ENCODE assay signal across 11 mouse cellular contexts in the genomic region with DNA sequence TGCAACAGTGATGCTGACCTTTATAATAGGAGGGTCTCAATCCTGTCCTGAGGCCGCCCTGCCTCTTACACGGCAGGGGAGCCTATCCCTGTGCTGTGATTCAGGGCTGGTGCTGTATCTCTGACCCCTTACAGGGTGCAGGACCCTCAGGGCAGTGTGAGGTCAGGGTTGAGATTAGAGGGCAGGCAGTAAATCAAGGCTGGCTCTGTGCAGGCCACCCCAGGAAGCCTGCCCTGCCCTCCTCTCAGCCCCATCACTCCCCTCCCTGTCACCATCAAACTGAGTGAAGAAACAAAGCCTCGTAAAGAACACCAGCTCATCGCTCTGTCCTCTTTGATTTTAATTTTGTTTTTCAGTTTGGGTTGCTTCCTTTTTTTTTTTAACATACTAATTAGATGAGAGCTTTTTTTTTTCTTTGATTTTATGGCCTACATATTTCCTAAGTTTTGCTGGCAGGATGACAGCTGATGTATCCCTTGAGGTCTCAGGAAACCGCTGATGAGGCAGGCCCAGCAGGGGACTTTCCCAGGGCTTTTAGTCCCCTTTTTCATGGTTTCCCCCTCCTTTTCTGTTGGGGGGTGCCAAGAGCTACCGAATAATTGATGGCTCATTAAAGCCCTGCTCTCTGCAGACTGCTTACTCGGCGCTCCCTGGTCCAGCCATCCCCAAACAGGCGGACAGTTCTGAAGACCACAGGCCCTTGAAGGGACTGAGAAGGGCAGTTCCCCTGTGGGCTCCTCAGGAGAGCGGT. TPM values are rescaled to one million over a fixed set of nuclear protein-coding genes. Genes with fewer than 3 reads are reported as not detected.
DNase-seq lines count a peak whose midpoint lies in the region; ATAC-seq and TF ChIP-seq lines count a peak whose summit lies in the region.
"Had no signal": no experiment of that assay in that cellular context is flagged by ENCODE, and none has a peak within 500 bp of the region (broad histone marks: within the 10 kb centered on the region; RNA-seq: fewer than 3 reads in every experiment).

No protein-coding gene starts in this region.

- ATAC-seq in forebrain, embryonic 15.5 days (replicated peaks): no peak
- peak; percentile 58 for ATAC-seq in neural tube, embryonic 11.5 days (ENCODE audit: insufficient read depth, low FRiP score, low TSS enrichment)
- no peak for ATAC-seq in lung, postnatal 0 days
- ATAC-seq: Patski had no signal

- H3K9ac ChIP-seq in forebrain, embryonic 15.5 days (replicated peaks): no peak overlapping the region
- no peak overlapping the region for H3K9ac ChIP-seq in neural tube, embryonic 11.5 days (ENCODE audit: low read length)
- H3K9ac ChIP-seq in lung, postnatal 0 days (replicated peaks; ENCODE audit: low read depth): no peak overlapping the region

- 23% methylated on average over 10 of the region's 10 CpGs for WGBS in forebrain, embryonic 15.5 days
- 8% methylated on average over 10 of the region's 10 CpGs for WGBS in neural tube, embryonic 11.5 days
- 54% methylated on average over 10 of the region's 10 CpGs for WGBS in lung, postnatal 0 days

- H3K27me3 ChIP-seq in forebrain, embryonic 15.5 days: no peaks in the 10 kb centered on the region
- no peaks in the 10 kb centered on the region for H3K27me3 ChIP-seq in neural tube, embryonic 11.5 days (ENCODE audit: control insufficient read depth, insufficient read depth, low read length)
- H3K27me3 ChIP-seq in lung, postnatal 0 days (replicated peaks; ENCODE audit: insufficient read depth, low read length): no peaks in the 10 kb centered on the region
- H3K27me3 ChIP-seq: Patski had no signal

- peak overlapping the region; percentile 64 for H3K27ac ChIP-seq in forebrain, embryonic 15.5 days (replicated peaks)
- peak overlapping the region; percentile 47 for H3K27ac ChIP-seq in neural tube, embryonic 11.5 days (ENCODE audit: low read depth, low read length)
- no peak overlapping the region for H3K27ac ChIP-seq in lung, postnatal 0 days (ENCODE audit: low read length)
- H3K27ac ChIP-seq: macrophage had no signal

- peaks cover 13% of the 10 kb centered on the region for H3K36me3 ChIP-seq in forebrain, embryonic 15.5 days
- H3K36me3 ChIP-seq in neural tube, embryonic 11.5 days (ENCODE audit: control insufficient read depth, insufficient read depth, low read length): no peaks in the 10 kb centered on the region; the same call in 1 of the 2 replicates
- H3K36me3 ChIP-seq in lung, postnatal 0 days (ENCODE audit: insufficient read depth, low read length): no peaks in the 10 kb centered on the region; the same call in 1 of the 2 replicates

- no peak overlapping the region for H3K4me2 ChIP-seq in forebrain, embryonic 15.5 days (replicated peaks)
- H3K4me2 ChIP-seq in neural tube, embryonic 11.5 days (ENCODE audit: low read depth): no peak overlapping the region
- H3K4me2 ChIP-seq in lung, postnatal 0 days (replicated peaks; ENCODE audit: low read depth, low read length): no peak overlapping the region

- TF ChIP-seq EP300 in lung, postnatal 0 days (IDR thresholded peaks at IDR 0.05): no peak

- no peak overlapping the region for H3K4me3 ChIP-seq in forebrain, embryonic 15.5 days
- H3K4me3 ChIP-seq in neural tube, embryonic 11.5 days (ENCODE audit: low read depth, low read length): no peak overlapping the region
- no peak overlapping the region for H3K4me3 ChIP-seq in lung, postnatal 0 days (ENCODE audit: low read depth, low read length)

- H3K4me1 ChIP-seq in forebrain, embryonic 15.5 days: peaks cover 40% of the 10 kb centered on the region
- H3K4me1 ChIP-seq in neural tube, embryonic 11.5 days (ENCODE audit: control insufficient read depth, insufficient read depth, low read length): peaks cover 36% of the 10 kb centered on the region
- no peaks in the 10 kb centered on the region for H3K4me1 ChIP-seq in lung, postnatal 0 days (ENCODE audit: insufficient read depth, low read depth, low read length)

- DNase-seq in embryo, embryonic 10 days (ENCODE audit: low spot score): peak; percentile 71
- DNase-seq in kidney, postnatal 10 days: peak; percentile 80
- DNase-seq in neural tube, embryonic 11.5 days (ENCODE audit: low spot score): peak; percentile 59
- no peak for DNase-seq in thymus, postnatal 10 days (ENCODE audit: low spot score in 2 of 2)
- no peak for DNase-seq in lung, postnatal 0 days (ENCODE audit: low spot score)
- DNase-seq in adrenal gland, postnatal 36 days: no peak
- DNase-seq: right cerebral cortex, postnatal 14 days; thymus, postnatal 36 days had no signal

- TF ChIP-seq CTCF in lung, postnatal 0 days (IDR thresholded peaks at IDR 0.05): no peak

- H3K9me3 ChIP-seq in forebrain, embryonic 15.5 days: no peaks in the 10 kb centered on the region
- H3K9me3 ChIP-seq in neural tube, embryonic 11.5 days (ENCODE audit: control insufficient read depth, low read length): no peaks in the 10 kb centered on the region
- no peaks in the 10 kb centered on the region for H3K9me3 ChIP-seq in lung, postnatal 0 days (ENCODE audit: low read length)

RNA-seq across cellular contexts. Expression of a gene that starts 27.0 kb away (rescaled TPM):
- 7.7 and 8.4 TPM in 2 replicates for polyA plus RNA-seq in forebrain, embryonic 15.5 days (2015; fragmentation: Nextera tagmentation; extraction: Ambion mirVana)
- polyA plus RNA-seq in neural tube, embryonic 11.5 days (2014; fragmentation: Nextera tagmentation; extraction: Ambion mirVana): 7.5 and 11.0 TPM in 2 replicates
- polyA plus RNA-seq in lung, postnatal 0 days (2015; fragmentation: Nextera tagmentation; extraction: Ambion mirVana): not detected in 2 replicates
- 1 to 10 TPM; 1.6 to 1.8 TPM for total RNA-seq in adrenal gland, postnatal 36 days (2021)
- polyA plus RNA-seq: macrophage, Patski had no signal

Comparison
In these comparisons a context has a peak if more than half of its experiments do, and no peak if none do; other contexts are left out.
1. DNase-seq: peak in embryo, embryonic 10 days (single experiment), kidney, postnatal 10 days (single experiment) and neural tube, embryonic 11.5 days (single experiment); none in thymus, postnatal 10 days (0 of 2), lung, postnatal 0 days (single experiment) and adrenal gland, postnatal 36 days (0 of 2).